ENCODE assay signal across 11 mouse cellular contexts in the genomic region with DNA sequence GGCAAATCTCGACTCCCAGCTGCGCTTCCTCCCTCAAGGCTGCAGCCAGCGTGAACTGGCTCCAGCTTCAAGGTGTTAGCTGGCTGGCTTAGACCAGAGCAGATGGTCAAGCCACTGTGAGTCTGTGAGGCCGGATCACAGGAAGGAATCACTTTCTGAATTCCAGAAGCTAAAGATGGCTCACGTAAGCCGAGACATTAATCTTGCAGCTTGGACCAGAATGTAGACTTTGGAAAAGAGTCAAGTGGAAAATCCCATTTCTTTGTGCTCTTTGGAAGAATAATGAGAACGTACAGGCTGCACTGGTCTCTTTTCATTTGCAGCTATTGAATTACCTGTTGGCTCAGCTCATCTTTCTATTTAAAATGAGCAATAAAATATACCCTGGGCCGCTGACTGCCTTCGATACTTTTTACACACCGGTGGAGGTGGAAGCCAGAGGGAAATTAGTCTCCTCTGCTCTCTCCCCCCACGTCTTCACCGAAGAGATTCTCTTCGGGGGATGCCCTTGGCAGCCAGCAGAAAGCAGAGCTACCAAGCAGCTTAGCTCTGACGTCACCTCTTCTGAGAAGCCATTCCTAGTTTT.
A peak's percentile ranks its signal among the peaks of the same experiment; 100 is the strongest.
DNase-seq lines count a peak whose midpoint lies in the region; ATAC-seq and TF ChIP-seq lines count a peak whose summit lies in the region.
"Had no signal": no experiment of that assay in that cellular context is flagged by ENCODE, and none has a peak within 500 bp of the region (broad histone marks: within the 10 kb centered on the region; RNA-seq: fewer than 3 reads in every experiment).

No protein-coding gene starts in this region.

- H3K27ac ChIP-seq in intestine, embryonic 15.5 days = no peak overlapping the region
- no peak overlapping the region for H3K27ac ChIP-seq in intestine, postnatal 0 days (ENCODE audit: low read depth, low read length)
- H3K27ac ChIP-seq in hindbrain, embryonic 16.5 days (ENCODE audit: low read depth, low read length) = peak overlapping the region; percentile 81
- peak overlapping the region; percentile 7 for H3K27ac ChIP-seq in neural tube, embryonic 14.5 days (ENCODE audit: low read depth, low read length)
- H3K27ac ChIP-seq in lung, postnatal 0 days (ENCODE audit: low read length) = no peak overlapping the region
- H3K27ac ChIP-seq: embryonic facial prominence, embryonic 12.5 days; neural tube, embryonic 12.5 days had no signal

- no peaks in the 10 kb centered on the region for H3K9me3 ChIP-seq in intestine, embryonic 15.5 days
- H3K9me3 ChIP-seq in intestine, postnatal 0 days (ENCODE audit: control insufficient read depth) = no peaks in the 10 kb centered on the region
- no peaks in the 10 kb centered on the region for H3K9me3 ChIP-seq in hindbrain, embryonic 16.5 days (ENCODE audit: control insufficient read depth, low read length)
- no peaks in the 10 kb centered on the region for H3K9me3 ChIP-seq in neural tube, embryonic 14.5 days (ENCODE audit: control insufficient read depth, low read length)
- no peaks in the 10 kb centered on the region for H3K9me3 ChIP-seq in lung, postnatal 0 days (ENCODE audit: low read length)
- H3K9me3 ChIP-seq: embryonic facial prominence, embryonic 12.5 days; neural tube, embryonic 12.5 days had no signal

- 37% methylated on average over 14 of the region's 14 CpGs for WGBS in intestine, embryonic 15.5 days
- WGBS in intestine, postnatal 0 days = 54% methylated on average over 14 of the region's 14 CpGs
- 24% methylated on average over 14 of the region's 14 CpGs for WGBS in hindbrain, embryonic 16.5 days
- 35% methylated on average over 14 of the region's 14 CpGs for WGBS in neural tube, embryonic 14.5 days
- 59% methylated on average over 14 of the region's 14 CpGs for WGBS in lung, postnatal 0 days

- 0 out of 2 replicates have a peak, but pooled peaks have one; percentile 23 for ATAC-seq in intestine, embryonic 15.5 days
- ATAC-seq in intestine, postnatal 0 days = no peak
- peak; percentile 71 for ATAC-seq in hindbrain, embryonic 16.5 days
- ATAC-seq in neural tube, embryonic 14.5 days (ENCODE audit: low read depth) = no peak
- no peak for ATAC-seq in lung, postnatal 0 days

- no peaks in the 10 kb centered on the region for H3K36me3 ChIP-seq in intestine, embryonic 15.5 days
- H3K36me3 ChIP-seq in intestine, postnatal 0 days (ENCODE audit: control insufficient read depth, insufficient read depth) = no peaks in the 10 kb centered on the region
- no peaks in the 10 kb centered on the region for H3K36me3 ChIP-seq in hindbrain, embryonic 16.5 days (ENCODE audit: control insufficient read depth, insufficient read depth, low read length)
- no peaks in the 10 kb centered on the region for H3K36me3 ChIP-seq in neural tube, embryonic 14.5 days (ENCODE audit: control insufficient read depth, insufficient read depth, low read length)
- no peaks in the 10 kb centered on the region for H3K36me3 ChIP-seq in lung, postnatal 0 days (ENCODE audit: insufficient read depth, low read length)
- H3K36me3 ChIP-seq: embryonic facial prominence, embryonic 12.5 days; G1E; neural tube, embryonic 12.5 days had no signal

- H3K27me3 ChIP-seq in intestine, embryonic 15.5 days (replicated peaks) = no peaks in the 10 kb centered on the region
- no peaks in the 10 kb centered on the region for H3K27me3 ChIP-seq in intestine, postnatal 0 days (replicated peaks; ENCODE audit: control insufficient read depth, insufficient read depth, low read length)
- H3K27me3 ChIP-seq in hindbrain, embryonic 16.5 days (replicated peaks; ENCODE audit: control insufficient read depth, insufficient read depth, low read length) = no peaks in the 10 kb centered on the region
- no peaks in the 10 kb centered on the region for H3K27me3 ChIP-seq in neural tube, embryonic 14.5 days (ENCODE audit: control insufficient read depth, insufficient read depth, low read length)
- no peaks in the 10 kb centered on the region for H3K27me3 ChIP-seq in lung, postnatal 0 days (replicated peaks; ENCODE audit: insufficient read depth, low read length)
- H3K27me3 ChIP-seq: embryonic facial prominence, embryonic 12.5 days; neural tube, embryonic 12.5 days had no signal

- H3K9ac ChIP-seq in intestine, embryonic 15.5 days = no peak overlapping the region
- no peak overlapping the region for H3K9ac ChIP-seq in intestine, postnatal 0 days (ENCODE audit: low read depth, low read length)
- H3K9ac ChIP-seq in hindbrain, embryonic 16.5 days (ENCODE audit: low read depth, low read length) = no peak overlapping the region; the same call in 1 of the 2 replicates
- no peak overlapping the region for H3K9ac ChIP-seq in neural tube, embryonic 14.5 days (replicated peaks; ENCODE audit: low read depth, low read length)
- H3K9ac ChIP-seq in lung, postnatal 0 days (replicated peaks; ENCODE audit: low read depth) = no peak overlapping the region
- H3K9ac ChIP-seq: embryonic facial prominence, embryonic 12.5 days; neural tube, embryonic 12.5 days had no signal

- no peak for TF ChIP-seq CTCF in intestine, postnatal 0 days (IDR thresholded peaks at IDR 0.05; ENCODE audit: low read depth)
- no peak for TF ChIP-seq CTCF in lung, postnatal 0 days (IDR thresholded peaks at IDR 0.05)

- DNase-seq in cerebellum, adult 9-10 months = peak; percentile 91
- DNase-seq in lung, postnatal 0 days (ENCODE audit: low spot score) = no peak
- no peak for DNase-seq in B cell, adult 2 months
- DNase-seq in heart, postnatal 4 days = no peak

- H3K4me3 ChIP-seq in intestine, embryonic 15.5 days (replicated peaks) = no peak overlapping the region
- no peak overlapping the region for H3K4me3 ChIP-seq in intestine, postnatal 0 days (ENCODE audit: low read depth, low read length)
- H3K4me3 ChIP-seq in hindbrain, embryonic 16.5 days (ENCODE audit: low read length) = no peak overlapping the region
- H3K4me3 ChIP-seq in neural tube, embryonic 14.5 days (ENCODE audit: low read depth, low read length) = no peak overlapping the region
- no peak overlapping the region for H3K4me3 ChIP-seq in lung, postnatal 0 days (ENCODE audit: low read depth, low read length)
- H3K4me3 ChIP-seq: embryonic facial prominence, embryonic 12.5 days; neural tube, embryonic 12.5 days had no signal

- H3K4me1 ChIP-seq in intestine, embryonic 15.5 days (replicated peaks) = no peaks in the 10 kb centered on the region
- H3K4me1 ChIP-seq in intestine, postnatal 0 days (replicated peaks; ENCODE audit: control insufficient read depth, insufficient read depth, low read length) = no peaks in the 10 kb centered on the region
- peaks cover 5% of the 10 kb centered on the region for H3K4me1 ChIP-seq in hindbrain, embryonic 16.5 days (ENCODE audit: control insufficient read depth, insufficient read depth, low read depth, low read length)
- peaks cover 13% of the 10 kb centered on the region for H3K4me1 ChIP-seq in neural tube, embryonic 14.5 days (ENCODE audit: control insufficient read depth, insufficient read depth, low read length)
- H3K4me1 ChIP-seq in lung, postnatal 0 days (ENCODE audit: insufficient read depth, low read depth, low read length) = no peaks in the 10 kb centered on the region
- H3K4me1 ChIP-seq: neural tube, embryonic 12.5 days had no signal

- H3K4me2 ChIP-seq in intestine, embryonic 15.5 days (replicated peaks) = no peak overlapping the region
- no peak overlapping the region for H3K4me2 ChIP-seq in intestine, postnatal 0 days (replicated peaks; ENCODE audit: low read depth)
- H3K4me2 ChIP-seq in hindbrain, embryonic 16.5 days (ENCODE audit: low read length) = peak overlapping the region; percentile 41
- no peak overlapping the region for H3K4me2 ChIP-seq in neural tube, embryonic 14.5 days (ENCODE audit: low read depth, low read length)
- H3K4me2 ChIP-seq in lung, postnatal 0 days (replicated peaks; ENCODE audit: low read depth, low read length) = no peak overlapping the region
- H3K4me2 ChIP-seq: embryonic facial prominence, embryonic 12.5 days; neural tube, embryonic 12.5 days had no signal

- TF ChIP-seq EP300 in lung, postnatal 0 days (IDR thresholded peaks at IDR 0.05) = no peak

Comparison
In these comparisons a context has a peak if more than half of its experiments do, and no peak if none do; other contexts are left out.
1. ATAC-seq: peak in intestine, embryonic 15.5 days (single experiment) and hindbrain, embryonic 16.5 days (single experiment); none in intestine, postnatal 0 days (single experiment), neural tube, embryonic 14.5 days (single experiment) and lung, postnatal 0 days (single experiment).
2. H3K27ac ChIP-seq: peak in hindbrain, embryonic 16.5 days (single experiment) and neural tube, embryonic 14.5 days (single experiment); none in intestine, embryonic 15.5 days (single experiment), intestine, postnatal 0 days (single experiment) and lung, postnatal 0 days (single experiment).